Mouse (Mus musculus) gastrocnemius, postnatal 10 days (tissue): ENCODE measurements around the gene Gpr183. TPM values are rescaled to one million over a fixed set of nuclear protein-coding genes. Genes with fewer than 3 reads are reported as not detected.

ENCODE experiments used
- total RNA-seq, 2 experiments: library from RNA; stranded (reverse); gene quantifications; 2 replicates each; pipeline ENCODE4 v1.2.3; 2021

Gpr183 gene
- total RNA-seq, 2 experiments from 2014 or later, result 0.68 to 1.4 TPM

Other genes with a start within 250 kb of the Gpr183 start
- 10 to 100 TPM; 28.3 to 35.0 TPM for gene Dock9, start 167.4 kb downstream of the Gpr183 start, total RNA-seq
- 10 to 100 TPM; 23.1 to 23.7 TPM for gene Ubac2, start 86.6 kb downstream of the Gpr183 start, total RNA-seq
- not detected for gene Gpr18, start 49.4 kb downstream of the Gpr183 start, total RNA-seq
- not detected for gene Timm8a2, start 69.5 kb upstream of the Gpr183 start, total RNA-seq
- gene Tm9sf2, start 141.8 kb upstream of the Gpr183 start, total RNA-seq, result 10 to 100 TPM; 72.4 to 75.1 TPM
- gene Clybl, start 216.5 kb upstream of the Gpr183 start, total RNA-seq, result 10 to 100 TPM; 61.4 to 66.2 TPM